Mouse (Mus musculus) cerebellum, adult 2 months (tissue): ENCODE measurements around the gene Sco1. TPM values are rescaled to one million over a fixed set of nuclear protein-coding genes. Genes with fewer than 3 reads are reported as not detected.

Experiments used
- DNase-seq, 2 experiments: peaks; one replicate each; pipeline ENCODE4 v3.0.0; 2021
- H3K27ac ChIP-seq: fragments of 200-500 bp; 2 replicates; pipeline ENCODE4 v1.5.1; 2012; ENCODE audit warnings: low read length, control low read depth, inconsistent platforms; ENCODE audit not compliant: insufficient read depth
- H3K27me3 ChIP-seq: fragments of 200-500 bp; 2 replicates; pipeline ENCODE4 v1.6.1; 2012; ENCODE audit warnings: inconsistent platforms, mild to moderate bottlenecking, low read length, moderate library complexity; ENCODE audit not compliant: control insufficient read depth, insufficient read depth
- H3K4me1 ChIP-seq: fragments of 200-500 bp; 2 replicates; pipeline ENCODE4 v1.6.1; 2011; ENCODE audit warnings: low read length; ENCODE audit not compliant: control insufficient read depth, insufficient read depth
- H3K4me3 ChIP-seq: fragments of 200-500 bp; replicated peaks from 2 replicates; pipeline ENCODE3; 2011; ENCODE audit warnings: mild to moderate bottlenecking, low read depth, low read length, control low read depth; ENCODE audit not compliant: insufficient read depth
- CTCF ChIP-seq: fragments of 200-500 bp; IDR thresholded peaks from 2 replicates; pipeline ENCODE4 v1.5.1; 2011; ENCODE audit warnings: low read depth, mild to moderate bottlenecking, control low read depth, low read length, moderate library complexity, borderline replicate concordance; ENCODE audit not compliant: insufficient read depth
- POLR2A ChIP-seq: fragments of 200-500 bp; IDR thresholded peaks from 2 replicates; pipeline ENCODE4 v1.6.1; 2011; ENCODE audit warnings: low read length, control low read depth, borderline replicate concordance; ENCODE audit not compliant: insufficient read depth
- WGBS: fragments of 180-500 bp; shearing (Covaris S2); methylation state at CpG from one replicate; pipeline ENCODE4 v1.1.7; 2018; 5-methylcytosine and 5-hydroxymethylcytosine counted together
- polyA plus RNA-seq: library from polyadenylated mRNA; depleted of rRNA; stranded (reverse); fragments of >200 nt; gene quantifications from 2 replicates; pipeline ENCODE4 v1.2.3, GENCODE M21; 2012; rRNA removed

Sco1 gene
- polyA plus RNA-seq, 1 experiment: 8.6 TPM

DNA sequence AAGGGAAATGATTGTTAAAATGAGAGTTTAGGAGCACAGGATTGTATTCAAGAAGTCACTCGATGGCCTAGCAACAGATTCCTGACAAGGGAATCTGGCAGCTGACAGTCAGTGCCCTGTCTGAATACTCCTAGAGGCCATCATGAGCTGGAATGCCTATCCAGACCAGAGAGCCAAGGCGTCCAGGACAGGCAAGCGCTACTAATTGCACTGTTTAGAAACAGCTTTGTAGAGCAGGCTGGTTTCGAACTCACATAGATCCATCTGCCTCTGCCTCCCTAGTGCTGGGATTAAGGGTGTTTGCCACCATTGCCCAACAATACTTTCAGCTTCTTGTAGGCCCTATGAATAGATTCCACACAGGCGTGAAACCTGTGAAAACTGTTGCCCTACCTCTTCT is 61.8 kb downstream of the Sco1 start:
- 91% methylated on average over 5 of the region's 5 CpGs for WGBS
- H3K27me3 ChIP-seq: no peaks in the 10 kb centered on the region

GRCm38 (mm10) chr11:67114901-67115300 is 62.4 kb downstream of the Sco1 start:
- no peak for DNase-seq
- WGBS: 94% methylated on average over 12 of the region's 12 CpGs
- no peak for TF ChIP-seq CTCF
- TF ChIP-seq POLR2A: no peak
- peaks cover 8% of the 10 kb centered on the region for H3K4me1 ChIP-seq
- no peak overlapping the region for H3K27ac ChIP-seq
- no peak overlapping the region for H3K4me3 ChIP-seq
- H3K27me3 ChIP-seq: no peaks in the 10 kb centered on the region

More for the DNA sequence above, 61.8 kb downstream of the Sco1 start:
- TF ChIP-seq POLR2A: no peak
- TF ChIP-seq CTCF: no peak
- no peak for DNase-seq
- no peak overlapping the region for H3K4me3 ChIP-seq
- peaks cover 13% of the 10 kb centered on the region for H3K4me1 ChIP-seq
- no peak overlapping the region for H3K27ac ChIP-seq

Other genes with a start within 250 kb of the Sco1 start
- gene Pirt, start 140.7 kb upstream of the Sco1 start, polyA plus RNA-seq: 0.35 and 0.43 TPM in 2 replicates
- gene Tmem238l, start 96.0 kb upstream of the Sco1 start, polyA plus RNA-seq: not detected in 2 replicates
- 0.75 and 1.5 TPM in 2 replicates for gene Tmem220, start 27.5 kb upstream of the Sco1 start, polyA plus RNA-seq
- 28.9 and 29.0 TPM in 2 replicates for gene Adprm, start 76 bp upstream of the Sco1 start, polyA plus RNA-seq
- gene Myh3, start 25.6 kb downstream of the Sco1 start, polyA plus RNA-seq: 0.08 and 0.11 TPM in 2 replicates
- gene Myh2, start 118.4 kb downstream of the Sco1 start, polyA plus RNA-seq: not detected in 2 replicates
- gene Myh1, start 147.4 kb downstream of the Sco1 start, polyA plus RNA-seq: not detected in 2 replicates
- 0.02 TPM in 1 of 2 replicates, not detected in the other for gene Myh4, start 185.4 kb downstream of the Sco1 start, polyA plus RNA-seq
- 0.03 TPM in 2 replicates for gene Myh8, start 224.5 kb downstream of the Sco1 start, polyA plus RNA-seq